Mouse (Mus musculus): ENCODE measurements around the gene Erbb4. TPM values are rescaled to one million over a fixed set of nuclear protein-coding genes. Genes with fewer than 3 reads are reported as not detected.
A peak's percentile ranks its signal among the peaks of the same experiment; 100 is the strongest.

The Erbb4 gene
- total and polyA plus RNA-seq, 2 experiments from 2014 or later, result 9.3 to 53.5 TPM

GRCm38 (mm10) chr1:68933330-68934065 lies 174.4 kb downstream of the Erbb4 start:
- Histone ChIP-seq H3K27ac (ENCODE audit: low read depth, low read length) (no peak overlapping the region), H3K4me1 (ENCODE audit: insufficient read depth) (no peaks in the 10 kb centered on the region), H3K4me2 (ENCODE audit: low read depth) (no peak overlapping the region), H3K9me3 (ENCODE audit: low read length) (no peaks in the 10 kb centered on the region), H3K4me3 (ENCODE audit: low read depth, low read length) (no peak overlapping the region), H3K27me3 (ENCODE audit: insufficient read depth, low read length) (no peaks in the 10 kb centered on the region), H3K36me3 (ENCODE audit: insufficient read depth) (no peaks in the 10 kb centered on the region), H3K9ac (no peak overlapping the region)
- 77% methylated on average over 3 of the region's 3 CpGs for WGBS
- no peak for ATAC-seq
- no peak for TF ChIP-seq CTCF (IDR thresholded peaks at IDR 0.05; ENCODE audit: low read depth)
- no peak for DNase-seq

GRCm38 (mm10) chr1:68917828-68918227 lies 190.0 kb downstream of the Erbb4 start:
- no peaks in the 10 kb centered on the region; the same call in 1 of the 2 replicates for H3K27me3 ChIP-seq (ENCODE audit: insufficient read depth, low read length)
- no peaks in the 10 kb centered on the region for H3K4me1 ChIP-seq (ENCODE audit: insufficient read depth)
- no peak overlapping the region for H3K4me3 ChIP-seq (ENCODE audit: low read depth, low read length)
- no peaks in the 10 kb centered on the region for H3K9me3 ChIP-seq (ENCODE audit: low read length)
- no peaks in the 10 kb centered on the region for H3K36me3 ChIP-seq (ENCODE audit: insufficient read depth)
- 49% methylated on average over 3 of the region's 3 CpGs for WGBS
- no peak for DNase-seq
- TF ChIP-seq CTCF (IDR thresholded peaks at IDR 0.05; ENCODE audit: low read depth), result no peak
- H3K9ac ChIP-seq, result no peak overlapping the region
- H3K27ac ChIP-seq (ENCODE audit: low read depth, low read length), result no peak overlapping the region
- H3K4me2 ChIP-seq (ENCODE audit: low read depth), result no peak overlapping the region
- no peak; the same call in 1 of the 2 replicates for ATAC-seq

- Histone ChIP-seq H3K9me3 (ENCODE audit: low read length) (no peaks in the 10 kb centered on the region), H3K27me3 (ENCODE audit: insufficient read depth, low read length) (no peaks in the 10 kb centered on the region; the same call in 1 of the 2 replicates), H3K4me2 (ENCODE audit: low read depth) (no peak overlapping the region), H3K9ac (no peak overlapping the region), H3K4me1 (ENCODE audit: insufficient read depth) (no peaks in the 10 kb centered on the region), H3K27ac (ENCODE audit: low read depth, low read length) (no peak overlapping the region), H3K36me3 (ENCODE audit: insufficient read depth) (no peaks in the 10 kb centered on the region), H3K4me3 (ENCODE audit: low read depth, low read length) (no peak overlapping the region)
- 37% methylated on average over 2 of the region's 2 CpGs for WGBS
- ATAC-seq (no peak), DNase-seq (no peak)
- no peak for TF ChIP-seq CTCF (IDR thresholded peaks at IDR 0.05; ENCODE audit: low read depth)
Observed at GRCm38 (mm10) chr1:68892041-68892440, 215.8 kb downstream of the Erbb4 start.

GRCm38 (mm10) chr1:68886823-68887222 lies 221.0 kb downstream of the Erbb4 start:
- Histone ChIP-seq H3K9ac (no peak overlapping the region), H3K36me3 (ENCODE audit: insufficient read depth) (no peaks in the 10 kb centered on the region), H3K4me1 (ENCODE audit: insufficient read depth) (no peaks in the 10 kb centered on the region), H3K27ac (ENCODE audit: low read depth, low read length) (no peak overlapping the region), H3K9me3 (ENCODE audit: low read length) (no peaks in the 10 kb centered on the region), H3K4me2 (ENCODE audit: low read depth) (no peak overlapping the region), H3K27me3 (ENCODE audit: insufficient read depth, low read length) (no peaks in the 10 kb centered on the region; the same call in 1 of the 2 replicates), H3K4me3 (ENCODE audit: low read depth, low read length) (no peak overlapping the region)
- DNase-seq (peak; percentile 38), ATAC-seq (no peak)
- 44% methylated on average over 3 of the region's 3 CpGs for WGBS
- no peak for TF ChIP-seq CTCF (IDR thresholded peaks at IDR 0.05; ENCODE audit: low read depth)

GRCm38 (mm10) chr1:68874954-68875353 lies 232.9 kb downstream of the Erbb4 start:
- ATAC-seq (no peak), DNase-seq (no peak)
- H3K4me1 ChIP-seq (ENCODE audit: insufficient read depth), result no peaks in the 10 kb centered on the region
- TF ChIP-seq CTCF (IDR thresholded peaks at IDR 0.05; ENCODE audit: low read depth), result no peak
- WGBS, result 17% methylated on average over 8 of the region's 8 CpGs
- no peak overlapping the region for H3K4me2 ChIP-seq (ENCODE audit: low read depth)
- H3K9ac ChIP-seq, result no peak overlapping the region
- H3K27me3 ChIP-seq (ENCODE audit: insufficient read depth, low read length), result peaks cover 6% of the 10 kb centered on the region; the same call in 1 of the 2 replicates
- H3K9me3 ChIP-seq (ENCODE audit: low read length), result no peaks in the 10 kb centered on the region
- no peak overlapping the region for H3K27ac ChIP-seq (ENCODE audit: low read depth, low read length)
- H3K4me3 ChIP-seq (ENCODE audit: low read depth, low read length), result no peak overlapping the region
- H3K36me3 ChIP-seq (ENCODE audit: insufficient read depth), result no peaks in the 10 kb centered on the region

GRCm38 (mm10) chr1:68873635-68874020 lies 234.2 kb downstream of the Erbb4 start:
- 17% methylated on average over 1 of the region's 1 CpGs for WGBS
- peak; percentile 69 for ATAC-seq

GRCm38 (mm10) chr1:68872976-68873634 lies 234.8 kb downstream of the Erbb4 start:
- Histone ChIP-seq H3K4me2 (ENCODE audit: low read depth) (no peak overlapping the region), H3K9ac (no peak overlapping the region), H3K4me1 (ENCODE audit: insufficient read depth) (no peaks in the 10 kb centered on the region), H3K4me3 (ENCODE audit: low read depth, low read length) (no peak overlapping the region), H3K9me3 (ENCODE audit: low read length) (no peaks in the 10 kb centered on the region), H3K36me3 (ENCODE audit: insufficient read depth) (no peaks in the 10 kb centered on the region), H3K27me3 (ENCODE audit: insufficient read depth, low read length) (0 out of 2 replicates have a peak, but pooled peaks cover 8% of the 10 kb centered on the region), H3K27ac (ENCODE audit: low read depth, low read length) (no peak overlapping the region)
- DNase-seq (no peak), ATAC-seq (no peak)
- WGBS, result 29% methylated on average over 2 of the region's 2 CpGs
- no peak for TF ChIP-seq CTCF (IDR thresholded peaks at IDR 0.05; ENCODE audit: low read depth)

More at GRCm38 (mm10) chr1:68873635-68874020, 234.2 kb downstream of the Erbb4 start:
- Histone ChIP-seq H3K9ac (no peak overlapping the region), H3K4me1 (ENCODE audit: insufficient read depth) (no peaks in the 10 kb centered on the region), H3K27ac (ENCODE audit: low read depth, low read length) (no peak overlapping the region), H3K4me3 (ENCODE audit: low read depth, low read length) (no peak overlapping the region), H3K4me2 (ENCODE audit: low read depth) (no peak overlapping the region), H3K9me3 (ENCODE audit: low read length) (no peaks in the 10 kb centered on the region), H3K27me3 (ENCODE audit: insufficient read depth, low read length) (0 out of 2 replicates have a peak, but pooled peaks cover 10% of the 10 kb centered on the region), H3K36me3 (ENCODE audit: insufficient read depth) (no peaks in the 10 kb centered on the region)
- DNase-seq, result peak; percentile 51
- no peak for TF ChIP-seq CTCF (IDR thresholded peaks at IDR 0.05; ENCODE audit: low read depth)
